Mouse (Mus musculus) midbrain, embryonic 13.5 days (tissue): ENCODE measurements around the gene Glul. TPM values are rescaled to one million over a fixed set of nuclear protein-coding genes. Genes with fewer than 3 reads are reported as not detected.
A peak's percentile ranks its signal among the peaks of the same experiment; 100 is the strongest.

ENCODE experiments used
- ATAC-seq: fragments of 200-750 bp; cut with Nextera tagmentation; 2 replicates; pipeline ENCODE4 v1.8.0; 2017; ENCODE audit warnings: mild to moderate bottlenecking, moderate TSS enrichment, moderate library complexity
- H3K27ac ChIP-seq: fragments of 300-500 bp; sonication (generic); 2 replicates; pipeline ENCODE4 v1.5.1; 2015; ENCODE audit warnings: inconsistent platforms, mild to moderate bottlenecking, moderate library complexity
- H3K27me3 ChIP-seq: fragments of 300-500 bp; sonication (generic); 2 replicates; pipeline ENCODE4 v1.6.1; 2015; ENCODE audit warnings: mild to moderate bottlenecking, inconsistent platforms
- H3K36me3 ChIP-seq: fragments of 300-500 bp; sonication (generic); 2 replicates; pipeline ENCODE4 v1.6.1; 2015; ENCODE audit warnings: mild to moderate bottlenecking, inconsistent platforms
- H3K4me1 ChIP-seq: fragments of 300-500 bp; sonication (generic); replicated peaks from 2 replicates; pipeline ENCODE4 v1.6.1; 2015; ENCODE audit warnings: inconsistent platforms
- H3K4me2 ChIP-seq: fragments of 300-500 bp; sonication (generic); replicated peaks from 2 replicates; pipeline ENCODE4 v1.6.1; 2015; ENCODE audit warnings: moderate library complexity, mild to moderate bottlenecking, inconsistent platforms
- H3K4me3 ChIP-seq: fragments of 300-500 bp; sonication (generic); replicated peaks from 2 replicates; pipeline ENCODE4 v1.5.1; 2015; ENCODE audit warnings: mild to moderate bottlenecking, inconsistent platforms
- H3K9ac ChIP-seq: fragments of 300-500 bp; sonication (generic); replicated peaks from 2 replicates; pipeline ENCODE4 v1.6.1; 2015; ENCODE audit warnings: mild to moderate bottlenecking, inconsistent platforms
- H3K9me3 ChIP-seq: fragments of 300-500 bp; sonication (generic); 2 replicates; pipeline ENCODE4 v1.6.1; 2016; ENCODE audit warnings: mild to moderate bottlenecking, inconsistent platforms
- WGBS: fragments of 180-500 bp; shearing (Covaris S2); methylation state at CpG from one replicate; pipeline ENCODE4 v1.1.7; 2015; 5-methylcytosine and 5-hydroxymethylcytosine counted together
- polyA plus RNA-seq: library from polyadenylated mRNA; unstranded; fragments of >200 nt; fragmentation: Nextera tagmentation; extraction: Ambion mirVana; gene quantifications from 2 replicates; pipeline ENCODE4 v1.2.1, GENCODE M21; 2015

Gene Glul
- polyA plus RNA-seq, 1 experiment from 2014 or later = 132 TPM

DNA sequence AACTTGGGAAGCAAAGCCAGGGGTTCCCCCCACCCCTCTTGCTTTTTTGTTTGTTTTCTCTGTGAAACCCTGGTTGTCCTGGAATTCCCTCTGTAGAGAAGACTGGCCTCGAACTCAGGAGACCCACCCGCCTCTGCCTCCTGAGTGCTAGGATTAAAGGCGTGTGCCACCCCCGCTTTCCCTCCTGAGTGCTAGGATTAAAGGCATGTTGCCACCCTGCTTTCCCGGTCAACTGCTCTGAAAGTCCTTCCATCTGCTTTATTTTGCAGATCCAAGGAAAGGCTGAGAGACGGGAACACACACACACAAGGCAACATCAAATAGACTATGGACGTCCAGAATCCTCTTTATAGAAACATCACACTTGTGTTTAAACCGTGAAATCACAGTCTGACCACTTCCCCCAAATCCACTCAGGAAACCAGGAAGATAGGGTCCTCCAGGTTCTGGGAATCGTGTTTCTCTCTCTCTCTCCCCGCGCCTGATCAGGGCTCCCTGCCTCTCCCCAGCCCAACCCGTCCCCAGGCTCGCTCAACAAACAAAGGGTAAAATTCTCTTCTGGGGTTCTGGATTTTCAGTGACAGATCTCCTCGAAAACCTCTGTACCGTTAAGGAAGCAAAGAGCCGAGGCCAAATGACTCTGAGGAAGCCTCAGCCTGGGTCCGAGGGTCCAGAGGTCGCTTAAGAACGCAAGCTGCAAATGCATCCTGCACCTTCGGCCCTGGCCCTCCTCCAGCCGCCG, 584 bp upstream of the Glul start:
- H3K9ac ChIP-seq = peak overlapping the region; percentile 94
- 15% methylated on average over 22 of the region's 22 CpGs for WGBS
- H3K27ac ChIP-seq = peak overlapping the region; percentile 97
- peaks cover 35% of the 10 kb centered on the region for H3K4me1 ChIP-seq
- H3K36me3 ChIP-seq = peaks cover 14% of the 10 kb centered on the region
- peak; percentile 67 for ATAC-seq
- H3K27me3 ChIP-seq = peaks cover 12% of the 10 kb centered on the region
- peak overlapping the region; percentile 82 for H3K4me2 ChIP-seq
- H3K9me3 ChIP-seq = no peaks in the 10 kb centered on the region
- H3K4me3 ChIP-seq = peak overlapping the region; percentile 78

DNA sequence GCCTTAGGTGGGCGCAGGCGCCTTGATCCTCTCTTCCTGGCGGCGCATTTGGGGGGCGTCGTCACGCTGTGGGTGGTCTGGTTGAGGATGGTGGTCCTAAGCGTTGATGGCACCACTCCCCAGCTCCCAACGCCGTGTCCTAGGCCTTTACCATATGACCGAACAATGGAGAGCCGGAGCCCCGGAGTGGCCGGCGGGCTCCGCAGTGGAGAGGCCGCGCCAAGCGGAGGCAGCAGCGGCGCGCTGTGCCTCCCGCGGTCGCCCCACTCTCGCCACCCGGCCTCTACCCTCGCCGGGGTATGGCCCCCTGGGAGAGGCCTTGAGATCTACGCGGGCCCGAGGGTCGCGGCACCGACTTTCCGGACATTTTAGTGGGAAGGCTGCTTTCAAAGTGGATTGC, 637 bp downstream of the Glul start:
- H3K4me1 ChIP-seq = peaks cover 35% of the 10 kb centered on the region
- H3K27ac ChIP-seq = peak overlapping the region; percentile 97
- WGBS = under 1% methylated on average over 29 of the region's 36 CpGs
- H3K4me2 ChIP-seq = peak overlapping the region; percentile 82
- no peaks in the 10 kb centered on the region for H3K9me3 ChIP-seq
- ATAC-seq = peak; percentile 41; the same call in 1 of the 2 replicates
- peak overlapping the region; percentile 78 for H3K4me3 ChIP-seq
- peaks cover 8% of the 10 kb centered on the region; the same call in 1 of the 2 replicates for H3K27me3 ChIP-seq
- H3K9ac ChIP-seq = peak overlapping the region; percentile 94
- H3K36me3 ChIP-seq = peaks cover 26% of the 10 kb centered on the region

DNA sequence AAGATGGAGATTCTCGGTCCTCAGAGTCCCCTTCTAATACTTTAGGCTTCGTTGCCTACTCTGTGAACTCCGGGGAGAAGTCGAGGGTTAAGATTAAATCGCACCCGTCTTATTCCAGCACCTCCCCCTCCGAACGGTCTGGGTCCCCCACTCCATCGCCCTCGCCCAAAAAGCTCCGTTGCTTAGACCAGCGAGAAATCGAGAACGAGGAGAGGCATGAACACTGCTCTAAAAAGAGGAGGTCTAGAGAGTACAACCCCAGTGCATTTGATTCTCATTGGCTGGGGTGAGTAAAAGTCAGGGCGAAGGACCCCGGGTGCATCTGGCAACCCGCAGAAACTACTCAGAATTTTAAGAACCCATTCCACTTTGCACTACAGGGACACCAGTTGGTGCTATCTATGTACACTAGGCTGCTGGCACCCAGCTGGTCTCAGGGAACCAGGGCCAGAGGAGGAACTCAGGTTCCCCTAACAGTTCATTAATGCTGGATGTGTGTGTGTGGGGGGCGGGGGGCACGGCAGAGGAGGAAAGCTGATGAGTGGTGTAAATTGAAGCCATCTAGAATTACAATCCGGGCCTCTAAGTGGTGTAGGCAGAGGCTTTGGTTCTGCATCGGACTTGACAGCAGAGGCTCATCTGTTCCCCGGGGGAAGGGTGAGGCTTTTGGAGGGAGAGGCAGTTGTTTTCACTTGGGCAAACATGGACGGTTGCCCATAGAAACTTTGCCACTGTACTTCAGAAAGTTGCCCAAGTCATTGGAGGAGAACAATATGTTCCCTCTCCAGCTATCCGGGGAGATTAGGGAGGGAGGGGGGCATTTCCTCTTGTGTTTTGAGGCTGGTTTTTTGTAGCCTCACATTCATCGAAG, 1.4 kb downstream of the Glul start:
- no peaks in the 10 kb centered on the region for H3K9me3 ChIP-seq
- H3K4me1 ChIP-seq = peaks cover 35% of the 10 kb centered on the region
- peak overlapping the region; percentile 94 for H3K9ac ChIP-seq
- 2% methylated on average over 25 of the region's 25 CpGs for WGBS
- peak overlapping the region; percentile 82 for H3K4me2 ChIP-seq
- no peak for ATAC-seq
- peaks cover 33% of the 10 kb centered on the region for H3K36me3 ChIP-seq
- peaks cover 8% of the 10 kb centered on the region; the same call in 1 of the 2 replicates for H3K27me3 ChIP-seq
- peak overlapping the region; percentile 78 for H3K4me3 ChIP-seq
- H3K27ac ChIP-seq = peak overlapping the region; percentile 97

DNA sequence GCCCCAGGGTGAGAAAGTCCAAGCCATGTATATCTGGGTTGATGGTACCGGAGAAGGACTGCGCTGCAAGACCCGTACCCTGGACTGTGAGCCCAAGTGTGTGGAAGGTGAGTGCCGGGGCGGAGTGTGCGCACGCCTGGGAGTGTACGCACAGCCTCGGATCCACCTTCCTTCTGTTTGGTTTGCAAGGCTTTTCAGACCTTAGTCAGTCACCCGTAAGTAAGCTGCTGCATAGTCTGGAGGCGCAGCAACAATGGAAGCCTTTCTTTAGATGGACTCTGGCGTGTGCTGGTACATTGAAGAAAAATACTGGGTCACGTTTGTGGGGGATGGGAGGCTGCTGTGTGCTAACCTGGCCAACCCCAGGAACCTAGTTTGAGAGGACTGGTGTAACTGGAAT, 3.3 kb downstream of the Glul start:
- 72% methylated on average over 13 of the region's 13 CpGs for whole genome bisulfite sequencing
- H3K36me3 ChIP-seq = peaks cover 52% of the 10 kb centered on the region
- H3K4me2 ChIP-seq = peak overlapping the region; percentile 82
- peaks cover 35% of the 10 kb centered on the region for H3K4me1 ChIP-seq
- no peaks in the 10 kb centered on the region for H3K9me3 ChIP-seq
- H3K4me3 ChIP-seq = peak overlapping the region; percentile 78
- no peak overlapping the region for H3K27ac ChIP-seq
- H3K9ac ChIP-seq = no peak overlapping the region
- ATAC-seq = no peak
- no peaks in the 10 kb centered on the region for H3K27me3 ChIP-seq

DNA sequence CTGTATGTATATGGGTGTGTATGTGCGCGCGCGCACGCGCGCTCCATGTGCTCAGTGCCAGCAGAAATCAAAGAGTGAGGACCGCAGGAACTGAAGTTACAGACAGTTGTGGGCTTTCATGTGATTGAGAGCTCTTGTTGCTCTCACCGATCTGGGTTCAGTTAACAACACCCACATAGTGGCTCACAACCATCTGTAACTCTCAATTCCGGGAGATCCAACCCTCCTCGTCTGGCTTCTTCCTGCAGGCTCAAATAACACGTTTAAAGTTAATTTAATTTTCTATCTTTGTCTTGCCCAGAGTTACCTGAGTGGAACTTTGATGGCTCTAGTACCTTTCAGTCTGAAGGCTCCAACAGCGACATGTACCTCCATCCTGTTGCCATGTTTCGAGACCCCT, 4.5 kb downstream of the Glul start:
- H3K9ac ChIP-seq = no peak overlapping the region
- 97% methylated on average over 14 of the region's 14 CpGs for WGBS
- no peak overlapping the region for H3K4me2 ChIP-seq
- H3K9me3 ChIP-seq = no peaks in the 10 kb centered on the region
- peaks cover 32% of the 10 kb centered on the region for H3K4me1 ChIP-seq
- peaks cover 64% of the 10 kb centered on the region for H3K36me3 ChIP-seq
- H3K27ac ChIP-seq = no peak overlapping the region
- no peaks in the 10 kb centered on the region for H3K27me3 ChIP-seq
- no peak overlapping the region for H3K4me3 ChIP-seq
- ATAC-seq = no peak

DNA sequence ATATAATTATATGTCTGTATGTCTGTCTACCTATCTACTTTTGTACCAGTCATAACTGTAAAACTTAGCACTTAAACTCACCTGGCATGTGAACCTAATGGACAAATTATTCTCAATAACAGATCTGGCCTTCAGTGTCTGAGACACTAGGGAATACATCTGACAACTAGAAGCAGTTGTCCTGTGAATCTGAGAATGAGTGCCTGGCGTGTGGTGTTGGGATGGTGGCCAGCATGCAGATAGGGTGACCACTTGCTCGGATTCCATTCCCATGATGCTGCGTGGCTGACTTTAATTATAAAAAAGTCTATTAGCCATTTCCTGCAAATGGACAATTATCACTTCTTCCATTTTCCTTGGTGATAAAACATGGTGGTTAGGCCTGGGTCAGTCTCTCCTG, 6.1 kb downstream of the Glul start:
- H3K4me2 ChIP-seq = no peak overlapping the region
- H3K4me3 ChIP-seq = no peak overlapping the region
- ATAC-seq = no peak
- H3K4me1 ChIP-seq = peaks cover 32% of the 10 kb centered on the region
- H3K36me3 ChIP-seq = peaks cover 79% of the 10 kb centered on the region
- H3K27me3 ChIP-seq = no peaks in the 10 kb centered on the region
- 99% methylated on average over 3 of the region's 3 CpGs for WGBS
- no peaks in the 10 kb centered on the region for H3K9me3 ChIP-seq
- no peak overlapping the region for H3K9ac ChIP-seq
- H3K27ac ChIP-seq = no peak overlapping the region

DNA sequence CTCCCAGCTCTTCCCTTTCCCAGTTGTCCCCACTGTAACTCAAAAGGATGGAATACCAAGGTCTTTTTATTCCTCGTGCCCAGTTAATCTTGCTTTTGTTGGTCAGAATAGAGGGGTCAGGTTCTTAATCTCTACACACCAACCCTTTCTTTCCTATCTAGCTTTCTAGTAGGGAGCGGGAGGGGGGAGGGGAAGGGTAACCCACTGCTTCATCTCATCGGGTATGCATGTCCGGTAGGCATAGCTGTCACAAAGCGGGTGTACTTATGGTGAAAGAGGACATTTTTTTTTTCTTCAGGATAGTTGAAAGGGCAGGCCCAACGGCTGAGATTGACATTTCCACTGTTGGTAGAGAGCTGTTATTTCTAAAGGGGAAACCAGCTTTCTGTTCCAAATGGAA, 8.5 kb downstream of the Glul start:
- Histone ChIP-seq H3K9me3 (no peaks in the 10 kb centered on the region), H3K4me3 (no peak overlapping the region), H3K27me3 (no peaks in the 10 kb centered on the region), H3K4me2 (no peak overlapping the region), H3K4me1 (peaks cover 8% of the 10 kb centered on the region), H3K36me3 (peaks cover 81% of the 10 kb centered on the region), H3K27ac (no peak overlapping the region), H3K9ac (no peak overlapping the region)
- peak; percentile 56; the same call in 1 of the 2 replicates for ATAC-seq
- 29% methylated on average over 6 of the region's 6 CpGs for WGBS

DNA sequence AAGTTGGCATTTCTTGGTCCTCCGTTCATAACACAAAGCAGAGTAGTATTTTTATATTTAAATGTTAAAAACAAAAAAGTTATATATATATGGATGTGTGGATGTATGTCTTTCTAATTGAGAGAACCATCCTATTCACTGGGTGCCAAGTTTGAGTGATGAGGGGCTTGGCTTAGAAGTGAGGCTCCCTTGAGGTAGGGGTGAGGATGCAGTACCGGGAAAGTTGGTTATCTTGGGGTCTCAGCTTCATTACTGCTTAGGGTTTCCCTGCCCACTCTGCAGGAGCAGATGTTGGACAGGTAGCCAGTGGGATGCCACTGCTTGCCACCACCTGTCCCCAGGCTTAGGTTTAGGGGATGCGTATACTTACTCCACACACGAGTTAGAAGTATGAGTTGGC, 9.0 kb downstream of the Glul start:
- no peak overlapping the region for H3K4me2 ChIP-seq
- no peak overlapping the region for H3K4me3 ChIP-seq
- no peak overlapping the region for H3K27ac ChIP-seq
- H3K4me1 ChIP-seq = 0 out of 2 replicates have a peak, but pooled peaks cover 5% of the 10 kb centered on the region
- no peaks in the 10 kb centered on the region for H3K27me3 ChIP-seq
- no peak for ATAC-seq
- no peaks in the 10 kb centered on the region for H3K9me3 ChIP-seq
- H3K9ac ChIP-seq = no peak overlapping the region
- H3K36me3 ChIP-seq = peaks cover 76% of the 10 kb centered on the region
- 96% methylated on average over 4 of the region's 4 CpGs for WGBS

DNA sequence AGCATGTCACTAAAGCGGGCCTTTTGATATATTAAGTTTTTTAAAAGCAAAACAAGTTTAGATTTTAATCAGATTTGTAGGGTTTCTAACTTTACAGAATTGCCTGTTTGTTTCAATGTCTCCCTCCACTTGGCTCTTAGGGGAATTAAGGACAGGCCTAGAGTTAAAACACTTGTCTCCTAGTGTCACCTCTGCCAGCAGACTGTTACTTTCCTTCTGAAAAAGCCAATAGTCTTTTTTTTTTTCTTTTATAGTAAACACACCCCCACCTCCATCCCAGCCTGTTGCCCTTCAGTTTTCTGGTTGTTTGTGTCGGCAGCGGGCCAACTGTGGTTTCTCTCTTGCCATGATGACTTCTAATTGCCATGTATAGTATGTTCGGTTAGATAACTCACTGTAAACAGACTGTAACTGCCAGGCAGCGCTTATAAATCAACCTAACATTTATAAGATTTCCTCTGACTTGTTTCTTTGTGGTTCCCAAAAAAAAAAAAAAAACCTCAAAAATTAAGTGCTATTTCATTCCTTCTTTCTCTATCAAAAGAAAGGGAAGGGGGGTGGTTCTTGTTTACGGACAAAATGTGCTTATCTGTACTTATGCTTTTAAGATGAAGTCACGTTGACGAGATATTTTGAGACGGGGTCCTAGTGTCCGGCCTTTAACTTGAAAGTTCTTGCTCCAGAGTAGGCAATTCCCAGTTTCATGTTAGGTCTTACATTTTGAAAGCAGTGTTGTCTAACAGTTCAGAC, 9.6 kb downstream of the Glul start:
- no peak overlapping the region for H3K9ac ChIP-seq
- no peaks in the 10 kb centered on the region for H3K27me3 ChIP-seq
- H3K9me3 ChIP-seq = no peaks in the 10 kb centered on the region
- peaks cover 70% of the 10 kb centered on the region for H3K36me3 ChIP-seq
- ATAC-seq = no peak
- no peak overlapping the region for H3K4me2 ChIP-seq
- 93% methylated on average over 10 of the region's 10 CpGs for WGBS
- 0 out of 2 replicates have a peak, but pooled peaks cover 5% of the 10 kb centered on the region for H3K4me1 ChIP-seq
- H3K4me3 ChIP-seq = no peak overlapping the region
- no peak overlapping the region for H3K27ac ChIP-seq

DNA sequence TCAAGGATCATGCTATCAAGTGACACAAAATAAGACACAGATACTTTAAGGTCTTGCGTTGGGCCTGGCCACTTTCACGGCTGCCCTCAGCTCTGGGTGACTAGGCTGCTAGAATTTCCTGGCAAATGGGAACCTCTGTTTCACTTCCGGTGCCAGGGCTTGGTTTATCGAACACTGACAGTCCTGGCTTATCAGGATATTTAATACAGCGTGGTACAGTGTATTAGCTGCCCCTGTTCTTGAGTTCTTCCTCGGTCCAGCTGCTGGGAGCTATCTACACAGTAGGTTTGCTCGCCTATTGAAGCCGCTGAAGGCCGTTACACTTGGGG, 10.2 kb downstream of the Glul start:
- 95% methylated on average over 9 of the region's 9 CpGs for WGBS

DNA sequence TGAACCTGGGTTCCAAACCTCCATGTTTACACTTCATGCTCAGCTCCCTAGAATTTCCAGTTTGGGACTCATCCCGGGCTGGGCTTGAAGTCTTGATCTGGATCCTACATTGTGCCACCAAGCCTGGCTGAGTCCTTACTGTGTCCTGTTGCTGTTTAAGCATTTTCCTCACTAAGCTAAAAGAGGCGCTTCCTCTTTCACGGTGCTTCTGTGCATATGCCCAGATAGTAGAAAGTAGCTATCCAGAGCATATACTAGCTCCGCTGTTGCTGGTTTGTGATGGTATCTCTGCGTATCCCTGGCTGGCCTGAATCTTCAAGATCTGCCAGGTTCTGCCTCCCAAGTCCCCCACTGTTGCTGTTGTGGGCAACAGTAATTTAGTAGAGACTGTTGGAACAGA, 10.7 kb downstream of the Glul start:
- WGBS = 94% methylated on average over 5 of the region's 5 CpGs
- no peak overlapping the region for H3K4me2 ChIP-seq
- H3K4me1 ChIP-seq = 0 out of 2 replicates have a peak, but pooled peaks cover 5% of the 10 kb centered on the region
- no peak overlapping the region for H3K9ac ChIP-seq
- H3K27ac ChIP-seq = no peak overlapping the region
- peaks cover 59% of the 10 kb centered on the region for H3K36me3 ChIP-seq
- no peak for ATAC-seq
- H3K27me3 ChIP-seq = no peaks in the 10 kb centered on the region
- no peaks in the 10 kb centered on the region for H3K9me3 ChIP-seq
- no peak overlapping the region for H3K4me3 ChIP-seq

More for the DNA sequence above, 10.2 kb downstream of the Glul start:
- H3K9me3 ChIP-seq = no peaks in the 10 kb centered on the region
- no peak for ATAC-seq
- H3K4me1 ChIP-seq = 0 out of 2 replicates have a peak, but pooled peaks cover 5% of the 10 kb centered on the region
- H3K9ac ChIP-seq = no peak overlapping the region
- H3K4me2 ChIP-seq = no peak overlapping the region
- no peaks in the 10 kb centered on the region for H3K27me3 ChIP-seq
- peaks cover 64% of the 10 kb centered on the region for H3K36me3 ChIP-seq
- H3K27ac ChIP-seq = no peak overlapping the region
- H3K4me3 ChIP-seq = no peak overlapping the region
